Mouse (Mus musculus): ENCODE results near the gene Cryga.

Cryga gene

GRCm38 (mm10) chr1:65103273-65103672, at the start of gene Cryga:
TSS of gene Cryga (minus strand) at chr1:65103373.
- no peak for DNase-seq (ENCODE audit: low spot score)

DNA sequence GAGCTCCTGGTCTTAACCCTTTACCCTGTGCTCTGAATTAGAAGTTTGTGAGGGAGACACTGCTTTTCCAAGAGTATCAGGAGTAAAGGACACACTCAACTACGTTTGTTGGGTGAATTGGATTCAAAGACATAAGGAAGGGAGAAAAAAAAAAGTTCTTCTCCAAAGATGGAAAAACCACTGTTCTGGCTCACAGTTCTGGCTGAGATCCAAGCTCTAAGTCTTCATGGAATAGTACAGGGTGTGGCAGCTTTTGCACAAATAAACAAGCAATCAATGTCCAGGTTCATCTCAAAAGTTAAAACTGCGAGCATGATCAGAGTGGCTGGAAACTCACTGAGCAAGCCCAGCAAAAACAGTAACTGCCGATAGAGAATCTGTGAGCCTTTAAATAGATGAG, 44.8 kb upstream of the Cryga start:
- DNase-seq (ENCODE audit: low spot score), result no peak

- no peak for DNase-seq (ENCODE audit: low spot score)
Measured at GRCm38 (mm10) chr1:65147326-65147725, 44.2 kb upstream of the Cryga start.

DNA sequence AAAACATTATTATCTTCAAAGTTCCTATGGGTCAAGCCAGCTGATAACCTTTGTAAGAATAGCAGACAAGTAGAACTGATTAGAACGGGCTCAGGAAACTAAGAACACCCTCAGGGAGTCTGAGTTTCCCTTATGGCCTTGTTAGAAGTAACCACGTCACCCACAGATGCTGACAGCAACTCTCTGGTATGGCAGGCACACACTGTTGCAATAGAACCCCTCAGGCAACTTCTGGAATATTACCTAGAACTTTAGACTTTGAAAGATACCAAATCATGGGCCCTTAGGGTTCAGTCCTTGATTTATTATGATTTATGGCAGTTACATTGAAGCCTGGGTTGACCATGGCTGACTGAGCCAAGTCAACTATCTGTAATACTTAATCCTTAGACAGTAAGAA, 43.4 kb upstream of the Cryga start:
- DNase-seq (ENCODE audit: low spot score), result no peak

GRCm38 (mm10) chr1:65144783-65145182, 41.6 kb upstream of the Cryga start:
- no peak for DNase-seq (ENCODE audit: low spot score)

DNA sequence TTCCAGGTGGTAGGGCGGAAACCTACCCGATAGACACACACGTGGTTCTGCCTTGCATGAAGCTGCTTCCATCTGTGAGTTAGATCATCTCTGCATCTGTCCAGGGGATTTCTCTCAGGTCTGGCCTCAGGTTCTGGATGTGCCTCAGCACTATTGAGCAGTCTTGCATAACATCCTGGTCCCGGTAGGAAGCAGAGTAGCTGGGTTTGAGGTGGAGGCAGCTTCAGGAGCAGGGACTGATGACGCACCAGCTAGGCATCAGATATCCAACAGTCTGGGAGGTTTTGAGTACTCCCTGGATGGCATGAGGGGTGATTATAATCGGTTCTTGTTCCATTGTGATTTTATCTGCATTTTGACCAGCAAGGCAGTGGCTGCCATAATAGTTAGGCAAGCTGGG, 34.4 kb upstream of the Cryga start:
- DNase-seq (ENCODE audit: low spot score), result no peak

GRCm38 (mm10) chr1:65132833-65133232, 29.7 kb upstream of the Cryga start:
- no peak for DNase-seq (ENCODE audit: low spot score)

DNA sequence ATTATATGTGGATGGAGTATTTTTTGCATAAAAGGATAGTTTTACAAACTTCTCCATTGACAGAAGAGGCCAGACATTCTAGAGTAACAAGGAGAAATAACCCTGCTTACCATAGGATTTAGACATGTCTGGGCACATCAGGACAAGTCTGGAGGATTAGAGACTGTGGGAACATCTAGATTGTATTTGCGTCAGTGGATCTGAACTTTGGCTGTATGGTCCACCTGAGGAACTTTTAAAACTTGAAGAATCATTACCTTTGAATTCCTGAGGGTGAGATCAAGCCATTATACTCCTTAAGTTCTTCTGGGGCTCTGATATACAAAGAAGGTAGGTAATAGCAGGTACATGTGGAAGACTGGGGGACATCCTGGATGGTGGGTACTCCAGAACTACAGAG, 28.5 kb upstream of the Cryga start:
- DNase-seq (ENCODE audit: low spot score), result no peak

DNA sequence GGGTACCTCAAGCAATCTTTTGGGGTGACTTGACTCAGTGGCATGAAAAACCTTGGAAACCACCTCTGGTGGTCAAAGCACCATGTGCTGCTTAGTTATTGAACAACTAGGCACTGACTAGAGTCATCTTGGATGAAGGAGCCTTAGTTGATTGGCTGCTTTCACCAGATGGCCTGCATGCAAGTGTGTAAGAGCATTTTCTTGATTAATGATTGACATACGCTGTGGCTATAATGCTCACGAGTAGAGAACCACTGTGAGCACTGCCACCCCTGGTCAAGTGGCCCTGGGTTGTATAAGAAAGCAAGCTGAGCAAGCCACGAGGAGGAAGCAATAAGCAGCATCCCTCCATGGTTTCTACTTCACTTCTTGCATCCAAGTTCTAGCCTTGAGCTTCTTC, 27.1 kb upstream of the Cryga start:
- DNase-seq (ENCODE audit: low spot score), result no peak

- DNase-seq (ENCODE audit: low spot score), result no peak
Measured at GRCm38 (mm10) chr1:65129634-65130180, 26.5 kb upstream of the Cryga start.

- peak; percentile 18 for DNase-seq (ENCODE audit: low spot score)
Measured at GRCm38 (mm10) chr1:65122574-65123372, 19.6 kb upstream of the Cryga start, which contains the start of gene D630023F18Rik. TSS of gene D630023F18Rik (minus strand) at chr1:65123214.

DNA sequence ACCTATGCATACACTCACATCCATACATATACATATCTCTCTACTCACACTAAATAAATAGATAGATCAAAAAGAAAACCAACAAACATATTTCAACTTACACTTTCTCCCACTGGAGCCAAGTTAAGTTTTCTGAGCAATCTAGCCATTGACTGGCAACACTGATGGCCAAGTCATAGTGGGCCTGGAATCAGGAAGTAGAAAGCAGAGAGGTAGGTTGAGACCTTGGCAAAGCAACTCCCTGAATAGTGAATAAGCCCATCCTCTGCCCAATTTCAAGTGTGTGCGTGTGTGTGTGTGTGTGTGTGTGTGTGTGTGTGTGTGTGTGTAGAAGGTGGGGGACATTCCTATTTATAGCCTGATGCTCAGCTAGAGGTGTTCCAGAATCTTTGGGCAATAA, 16.3 kb upstream of the Cryga start, which contains the start of gene Gm28845:
TSS of gene Gm28845 (minus strand) at position 121 of the 400 bp plus-strand sequence.
- DNase-seq (ENCODE audit: low spot score), result no peak

GRCm38 (mm10) chr1:65118150-65118913, 15.2 kb upstream of the Cryga start:
- DNase-seq (ENCODE audit: low spot score), result no peak

DNA sequence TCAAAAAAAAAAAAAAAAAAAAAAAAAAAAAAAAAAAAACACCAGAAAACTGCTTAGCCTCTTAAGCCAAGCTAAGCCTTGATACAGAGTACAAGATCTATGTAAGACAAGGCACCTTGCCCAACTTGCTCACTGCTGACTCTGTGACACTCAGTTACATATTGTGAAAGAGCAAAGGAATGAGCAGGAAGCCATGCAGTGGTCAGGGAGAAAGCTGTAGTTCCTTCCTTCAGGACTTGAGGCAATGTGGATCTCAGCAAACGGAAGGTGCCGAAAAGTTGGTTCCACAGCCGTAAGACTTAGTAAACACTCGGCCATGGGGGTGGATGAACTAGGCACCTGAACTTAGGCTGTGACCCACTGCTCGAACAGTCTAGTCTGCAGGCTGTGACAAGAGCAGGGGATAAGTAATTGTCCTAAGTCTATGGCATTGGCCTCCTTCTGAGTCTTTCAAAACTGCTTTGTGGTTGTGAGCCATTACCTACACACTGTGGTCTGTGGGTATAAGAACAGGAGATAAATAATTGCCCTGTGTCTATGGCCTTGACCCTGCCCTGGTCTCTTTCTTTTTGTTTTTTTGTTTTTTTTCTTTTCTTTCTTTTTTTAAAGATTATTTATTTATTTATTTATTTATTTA, 10.5 kb upstream of the Cryga start:
- no peak for DNase-seq (ENCODE audit: low spot score)

- DNase-seq (ENCODE audit: low spot score), result peak; percentile 13
Measured at GRCm38 (mm10) chr1:65112807-65113196, 9.6 kb upstream of the Cryga start.

GRCm38 (mm10) chr1:65112031-65112806, 9.0 kb upstream of the Cryga start:
- DNase-seq (ENCODE audit: low spot score), result peak; percentile 96

DNA sequence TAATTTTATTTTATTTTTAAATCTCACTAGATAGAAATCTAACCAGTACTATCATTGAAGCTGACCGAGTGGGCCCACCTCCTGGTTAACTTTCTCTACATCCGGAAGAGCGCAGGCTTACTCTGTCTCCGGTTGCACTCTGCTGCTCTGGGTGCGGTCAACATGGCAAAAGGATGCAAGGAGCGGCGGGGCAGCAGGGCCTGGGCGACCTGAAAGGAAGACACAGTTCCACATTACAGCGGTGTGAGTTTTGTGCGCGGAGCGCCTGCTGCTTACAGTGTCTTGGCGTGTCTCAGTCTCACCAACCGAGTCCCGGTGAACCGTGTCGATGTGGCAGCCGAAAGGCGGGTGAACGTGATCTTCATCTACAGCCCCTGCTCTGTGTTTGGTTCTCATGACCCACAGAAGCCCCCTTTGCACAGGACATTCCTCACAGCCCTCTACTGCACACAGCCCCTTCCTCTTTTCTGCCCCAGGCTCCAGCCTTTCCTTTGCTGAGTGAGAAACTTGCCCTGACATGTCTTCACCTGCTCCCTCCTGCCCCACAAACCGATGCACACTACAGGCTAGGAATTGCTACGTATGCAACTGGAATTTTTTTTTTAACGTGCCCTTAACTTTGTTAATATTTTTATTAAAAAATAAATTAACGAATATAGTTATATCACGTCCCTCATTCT, 6.7 kb upstream of the Cryga start:
- no peak for DNase-seq (ENCODE audit: low spot score)

DNA sequence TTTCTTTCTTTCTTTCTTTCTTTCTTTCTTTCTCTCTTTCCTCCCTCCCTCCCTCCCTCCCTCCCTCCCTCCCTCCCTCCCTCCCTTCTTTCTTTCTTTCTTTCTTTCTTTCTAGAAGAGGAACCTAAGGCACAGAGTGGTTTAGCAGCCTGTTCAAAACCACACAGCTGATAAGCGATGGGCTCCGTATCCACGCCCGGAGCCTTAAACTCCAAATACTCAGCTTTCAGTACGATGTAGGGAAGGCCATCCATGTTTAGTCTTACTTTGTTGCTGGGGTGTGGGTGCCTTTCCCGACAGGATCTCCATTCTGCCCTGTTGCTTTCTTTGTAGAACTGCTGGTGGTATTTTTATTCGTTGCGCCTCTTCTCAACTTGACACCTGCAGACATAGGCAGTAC, 6.0 kb upstream of the Cryga start:
- DNase-seq (ENCODE audit: low spot score), result no peak

GRCm38 (mm10) chr1:65107654-65108279, 4.6 kb upstream of the Cryga start:
- DNase-seq (ENCODE audit: low spot score), result no peak

GRCm38 (mm10) chr1:65096953-65097352, 6.2 kb downstream of the Cryga start:
- DNase-seq (ENCODE audit: low spot score), result no peak

DNA sequence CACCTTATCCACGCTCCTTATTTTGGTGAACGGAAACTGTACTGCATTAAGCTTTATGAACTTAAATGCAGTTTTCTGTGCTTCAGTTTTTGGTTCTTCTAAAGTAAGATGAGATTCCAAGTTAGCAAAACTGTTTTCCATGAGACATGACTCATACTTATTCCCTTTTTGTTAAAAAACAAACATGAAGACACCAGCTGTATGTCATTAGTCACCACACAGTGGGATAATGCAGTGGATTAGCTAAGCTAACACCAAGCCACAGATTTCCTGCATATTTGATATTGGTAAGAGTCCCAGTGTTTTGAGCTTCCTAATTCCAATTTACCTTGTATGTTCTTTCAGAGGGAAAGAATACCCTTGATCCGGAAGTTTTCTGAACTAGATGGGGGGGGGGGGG, 11.6 kb downstream of the Cryga start:
- DNase-seq (ENCODE audit: low spot score), result no peak
